ENCODE assay signal across 8 mouse cellular contexts in genomic region chr7:100855795-100856573, GRCm38 (mm10). TPM values are rescaled to one million over a fixed set of nuclear protein-coding genes. Genes with fewer than 3 reads are reported as not detected.
DNase-seq lines count a peak whose midpoint lies in the region; ATAC-seq and TF ChIP-seq lines count a peak whose summit lies in the region.

No protein-coding gene starts in this region.

- DNase-seq in heart, adult 11 months: peak; percentile 98
- no peak for DNase-seq in heart, adult 8-10 months (ENCODE audit: low spot score)
- DNase-seq in c-Kit-positive CD71-negative TER-119-negative erythroid progenitor cells, embryonic 14.5 days (ENCODE audit: low read depth): peak; percentile 86
- peak; percentile 30 for DNase-seq in limb, embryonic 14.5 days (ENCODE audit: low spot score)
- DNase-seq in right cerebral cortex, postnatal 14 days: no peak
- no peak for DNase-seq in frontal cortex, postnatal 36 days (ENCODE audit: low spot score in 2 of 2)

- H3K4me2 ChIP-seq in limb, embryonic 14.5 days (replicated peaks; ENCODE audit: low read depth, low read length, severe bottlenecking): no peak overlapping the region
- no peak overlapping the region for H3K4me2 ChIP-seq in midbrain, embryonic 16.5 days (ENCODE audit: low read length)

- no peak overlapping the region for H3K4me3 ChIP-seq in limb, embryonic 14.5 days (replicated peaks; ENCODE audit: low read length)
- H3K4me3 ChIP-seq in midbrain, embryonic 16.5 days (ENCODE audit: low read depth, low read length): no peak overlapping the region

- WGBS in limb, embryonic 14.5 days: 59% methylated on average over 5 of the region's 5 CpGs
- 67% methylated on average over 5 of the region's 5 CpGs for WGBS in midbrain, embryonic 16.5 days

- peaks cover 37% of the 10 kb centered on the region for H3K4me1 ChIP-seq in limb, embryonic 14.5 days (ENCODE audit: control insufficient read depth, insufficient read depth, low read length)
- no peaks in the 10 kb centered on the region; the same call in 1 of the 2 replicates for H3K4me1 ChIP-seq in midbrain, embryonic 16.5 days (ENCODE audit: control insufficient read depth, insufficient read depth, low read length)

- no peaks in the 10 kb centered on the region for H3K36me3 ChIP-seq in limb, embryonic 14.5 days (ENCODE audit: control insufficient read depth, insufficient read depth, low read length)
- no peaks in the 10 kb centered on the region for H3K36me3 ChIP-seq in midbrain, embryonic 16.5 days (ENCODE audit: control insufficient read depth, insufficient read depth, low read length)

- TF ChIP-seq POLR2A in limb, embryonic 14.5 days (IDR thresholded peaks at IDR 0.05; ENCODE audit: borderline replicate concordance, extremely low read depth, insufficient read depth, insufficient read length): no peak

- no peaks in the 10 kb centered on the region for H3K9me3 ChIP-seq in limb, embryonic 14.5 days (ENCODE audit: control insufficient read depth, low read length)
- no peaks in the 10 kb centered on the region for H3K9me3 ChIP-seq in midbrain, embryonic 16.5 days (replicated peaks; ENCODE audit: control insufficient read depth, low read length, poor library complexity, severe bottlenecking)

- H3K27me3 ChIP-seq in limb, embryonic 14.5 days (ENCODE audit: control insufficient read depth, insufficient read depth, low read length): no peaks in the 10 kb centered on the region
- no peaks in the 10 kb centered on the region for H3K27me3 ChIP-seq in midbrain, embryonic 16.5 days (ENCODE audit: control insufficient read depth, insufficient read depth, low read depth, low read length)

- H3K27ac ChIP-seq in limb, embryonic 14.5 days (replicated peaks; ENCODE audit: low read depth, low read length): no peak overlapping the region
- no peak overlapping the region for H3K27ac ChIP-seq in midbrain, embryonic 16.5 days (ENCODE audit: low read length)

- ATAC-seq in limb, embryonic 14.5 days (ENCODE audit: low FRiP score, low read depth): no peak
- peak; percentile 73 for ATAC-seq in monocyte, adult 5-6 weeks (replicated peaks; ENCODE audit: insufficient number of reproducible peaks, low FRiP score, low TSS enrichment, poor library complexity, severe bottlenecking)
- no peak for ATAC-seq in midbrain, embryonic 16.5 days

- 0 out of 2 replicates have a peak overlapping the region, but pooled peaks have one; percentile 21 for H3K9ac ChIP-seq in limb, embryonic 14.5 days (ENCODE audit: low read depth, low read length, severe bottlenecking)
- no peak overlapping the region for H3K9ac ChIP-seq in midbrain, embryonic 16.5 days (ENCODE audit: low read depth, low read length)

RNA-seq across cellular contexts. Expression of gene Relt, which starts 7.3 kb away (rescaled TPM):
- total RNA-seq in heart, adult 8-10 months (2022): 1 to 10 TPM; 3.8 to 4.1 (median 3.9) TPM
- polyA plus RNA-seq in limb, embryonic 14.5 days (2012; rRNA removed): 8.5 and 9.8 TPM in 2 replicates
- 3.0 and 3.2 TPM in 2 replicates for polyA plus RNA-seq in limb, embryonic 14.5 days (2014; fragmentation: Nextera tagmentation; extraction: Ambion mirVana)
- 22.5 to 31.8 TPM (median 26.4 TPM) in 3 replicates for total RNA-seq in monocyte, adult 5-6 weeks (2017)
- polyA plus RNA-seq in midbrain, embryonic 16.5 days (2015; fragmentation: Nextera tagmentation; extraction: Ambion mirVana): 5.0 and 5.4 TPM in 2 replicates

Comparison
In these comparisons a context has a peak if more than half of its experiments do, and no peak if none do; other contexts are left out.
1. DNase-seq: peak in heart, adult 11 months (single experiment), c-Kit-positive CD71-negative TER-119-negative erythroid progenitor cells, embryonic 14.5 days (single experiment) and limb, embryonic 14.5 days (single experiment); none in heart, adult 8-10 months (single experiment), right cerebral cortex, postnatal 14 days (single experiment) and frontal cortex, postnatal 36 days (0 of 2).